Mouse (Mus musculus): ENCODE data around the gene Cideb.

Gene Cideb

DNA sequence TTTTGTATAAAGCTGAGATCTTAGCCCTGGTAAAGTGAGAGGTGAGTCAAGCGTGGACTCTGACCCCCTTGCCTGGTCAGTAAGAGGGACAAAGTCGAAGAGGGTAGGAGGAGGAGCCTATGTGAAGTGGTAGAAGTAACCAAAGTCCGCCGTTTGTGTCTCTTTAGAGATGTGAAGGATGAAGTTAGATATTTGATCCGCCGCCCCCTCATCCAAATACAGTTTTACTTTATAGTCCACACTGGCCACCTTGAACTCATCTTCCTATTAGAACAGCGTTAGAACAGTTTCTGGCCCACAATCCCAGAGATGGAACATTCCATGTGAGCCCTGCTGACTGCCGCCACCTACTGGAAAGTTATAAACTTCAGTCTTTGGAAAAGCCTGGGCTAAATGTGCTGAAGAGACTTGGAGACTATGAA lies at the start of gene Cideb:
TSS of gene Cideb (minus strand) at position 96 of the 422 bp plus-strand sequence.
- DNase-seq (ENCODE audit: low spot score) = no peak

GRCm38 (mm10) chr14:55795380-55796163 lies 37.3 kb upstream of the Cideb start:
- no peak for DNase-seq (ENCODE audit: low spot score)

DNA sequence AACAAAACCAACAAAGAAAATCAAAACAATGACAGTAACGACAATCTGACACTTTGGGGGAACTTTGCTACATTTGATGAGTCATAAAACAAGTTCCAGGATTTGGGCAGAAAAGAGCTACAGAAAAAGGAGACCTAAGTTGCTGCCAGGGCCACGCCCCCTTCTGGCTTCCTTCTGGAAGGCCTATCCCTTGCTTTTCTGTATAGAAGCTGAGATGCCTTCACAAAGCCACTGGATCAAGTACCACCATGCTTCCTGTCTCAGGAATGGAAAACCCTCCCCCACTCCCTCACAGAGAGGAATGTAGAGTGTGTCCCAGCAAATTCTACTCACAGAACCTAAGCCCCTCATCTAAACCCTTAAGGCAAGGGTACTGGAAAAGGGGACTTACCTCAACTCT lies 35.7 kb upstream of the Cideb start:
- no peak for DNase-seq (ENCODE audit: low spot score)

- no peak for DNase-seq (ENCODE audit: low spot score)
These were observed 35.2 kb upstream of the Cideb start for GRCm38 (mm10) chr14:55793461-55793860.

DNA sequence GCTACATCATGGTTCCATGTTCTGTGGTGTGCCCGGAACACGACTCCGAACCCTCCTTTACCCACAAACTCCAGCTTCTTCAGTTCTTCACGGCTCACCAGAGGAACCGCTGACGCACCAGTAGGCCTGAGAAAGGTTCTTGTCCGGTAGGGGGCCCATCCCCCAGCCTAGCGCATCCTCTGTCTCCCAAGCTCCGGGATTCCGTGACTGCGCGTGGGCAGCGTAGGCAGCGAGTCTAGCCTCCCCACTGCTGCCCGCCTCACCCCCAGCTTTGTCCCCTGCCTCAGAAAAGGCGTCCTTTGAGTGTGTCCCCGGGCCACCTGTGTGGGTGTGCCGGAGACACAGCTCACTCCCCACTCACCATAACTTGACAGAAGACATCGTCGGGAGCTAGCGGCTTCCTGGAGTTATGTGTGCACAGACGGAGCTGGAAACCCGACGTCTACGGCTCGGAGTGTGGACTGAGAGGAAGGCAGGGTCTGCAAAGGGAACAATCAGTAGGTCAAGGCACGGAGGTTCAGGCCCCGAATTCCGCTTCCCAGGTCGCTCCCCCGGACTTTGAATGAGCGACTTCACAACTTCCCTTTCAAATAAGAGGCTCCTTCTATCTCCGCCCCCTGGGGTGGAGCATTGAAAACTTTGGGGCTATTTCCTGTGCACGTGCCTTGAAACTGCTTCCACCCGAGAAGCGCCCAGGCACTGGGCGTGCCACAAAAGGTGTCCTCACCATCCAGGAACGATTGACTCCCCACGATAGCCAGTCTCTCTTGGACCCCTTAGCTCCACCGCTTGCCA lies 30.2 kb upstream of the Cideb start, which contains the start of gene Ripk3:
TSS of gene Ripk3 (minus strand) at position 610 of the 795 bp plus-strand sequence.
- DNase-seq (ENCODE audit: low spot score) = no peak

DNA sequence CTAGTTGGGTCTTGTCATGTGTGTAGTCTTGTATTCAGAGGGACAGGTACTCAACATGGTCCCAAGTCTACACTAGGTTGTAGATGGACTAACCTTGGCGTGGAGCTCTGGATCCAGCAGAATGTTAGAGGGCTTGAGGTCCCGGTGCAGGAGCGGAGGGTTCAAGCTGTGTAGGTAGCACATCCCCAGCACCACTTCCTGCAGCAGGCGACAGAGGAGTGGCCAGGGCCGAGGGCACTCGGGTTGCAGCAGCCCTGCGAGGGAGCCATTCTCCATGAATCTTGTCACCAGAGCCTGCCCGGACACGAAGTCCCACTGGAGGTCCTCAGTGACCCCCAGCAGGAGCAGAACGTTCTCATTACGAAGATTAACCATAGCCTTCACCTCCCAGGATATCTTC lies 29.5 kb upstream of the Cideb start:
- DNase-seq (ENCODE audit: low spot score) = no peak

GRCm38 (mm10) chr14:55785195-55785594 lies 26.9 kb upstream of the Cideb start:
- no peak for DNase-seq (ENCODE audit: low spot score)

DNA sequence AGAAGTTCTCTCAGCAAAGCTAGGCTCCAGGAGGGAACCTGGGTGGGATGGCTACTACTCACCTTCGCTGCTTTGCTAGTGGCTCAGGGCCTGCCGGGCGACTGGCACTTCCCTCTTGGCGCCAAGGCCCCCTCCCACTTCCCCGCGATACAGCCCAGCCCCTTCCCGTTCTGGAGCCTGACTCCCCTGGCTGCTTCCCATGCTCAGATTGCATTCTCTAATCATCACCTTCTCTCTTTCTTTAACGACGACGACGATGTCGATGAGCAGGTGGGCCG lies 25.6 kb upstream of the Cideb start, which contains the start of gene Adcy4:
TSS of gene Adcy4 (minus strand) at position 138 of the 278 bp plus-strand sequence.
- DNase-seq (ENCODE audit: low spot score) = no peak

DNA sequence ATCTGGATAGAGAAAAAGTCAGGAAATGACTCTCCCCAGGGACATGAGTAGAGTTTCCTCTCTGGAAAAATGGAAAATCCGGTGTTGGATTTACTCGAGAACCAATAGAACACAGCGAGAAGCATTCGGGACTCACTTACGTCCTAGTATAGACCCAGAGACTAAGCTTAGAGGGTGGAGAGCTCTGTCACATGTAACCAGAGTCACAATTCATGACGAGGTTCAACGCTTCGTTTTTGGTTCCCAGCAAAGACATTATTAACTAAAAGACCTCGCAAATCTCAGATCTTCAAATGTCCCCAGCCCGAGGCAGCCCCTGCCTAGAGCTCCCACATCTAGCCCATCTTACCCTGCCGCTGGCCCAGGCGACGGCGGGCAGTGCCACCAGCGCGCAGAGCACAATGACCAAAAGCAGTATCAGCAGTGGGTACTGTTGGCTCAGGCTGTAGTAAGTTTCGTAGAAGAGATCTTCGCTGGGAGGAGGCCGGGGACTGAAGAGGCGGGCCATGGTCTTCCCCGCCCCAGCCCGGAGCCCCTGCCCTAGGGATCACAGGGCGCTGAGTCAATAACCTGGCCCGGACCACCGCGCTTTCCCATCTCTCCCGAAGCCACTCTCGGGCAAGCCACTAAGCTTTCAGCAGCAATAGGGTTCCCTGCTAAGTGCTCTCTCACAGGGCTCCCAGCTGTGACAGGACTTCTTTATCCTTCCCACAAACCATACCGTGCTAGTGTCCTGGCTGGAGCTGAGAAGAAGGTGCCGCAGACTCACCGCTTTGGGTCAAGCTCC lies 25.1 kb upstream of the Cideb start:
- peak; percentile 2 for DNase-seq (ENCODE audit: low spot score)

GRCm38 (mm10) chr14:55782361-55782960 lies 24.2 kb upstream of the Cideb start:
- DNase-seq (ENCODE audit: low spot score) = no peak

GRCm38 (mm10) chr14:55781310-55781709 lies 23.1 kb upstream of the Cideb start:
- DNase-seq (ENCODE audit: low spot score) = peak; percentile 63

DNA sequence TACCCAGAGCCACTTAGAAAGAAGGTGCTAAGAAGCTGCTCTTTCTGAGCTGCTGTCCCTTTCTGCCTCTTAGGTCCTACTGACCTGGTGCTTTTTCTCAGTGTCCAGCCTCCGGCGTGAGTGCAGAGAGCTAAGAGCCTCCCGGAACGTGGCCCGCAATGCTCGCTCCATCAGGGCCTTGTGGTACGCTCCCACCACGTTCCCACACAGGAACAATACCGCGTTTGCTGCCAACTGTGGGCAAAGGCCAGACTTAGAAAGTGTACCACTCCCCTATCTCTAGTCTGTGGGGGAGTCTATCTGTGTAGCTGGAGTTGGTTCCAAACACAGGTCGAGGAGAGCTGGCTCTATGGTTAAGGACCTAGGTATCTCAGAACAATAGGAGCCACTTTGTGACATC lies 22.5 kb upstream of the Cideb start:
- no peak for DNase-seq (ENCODE audit: low spot score)

GRCm38 (mm10) chr14:55779656-55780055 lies 21.4 kb upstream of the Cideb start:
- no peak for DNase-seq (ENCODE audit: low spot score)

- DNase-seq (ENCODE audit: low spot score) = no peak
These were observed 20.4 kb upstream of the Cideb start for GRCm38 (mm10) chr14:55778686-55779085.

DNA sequence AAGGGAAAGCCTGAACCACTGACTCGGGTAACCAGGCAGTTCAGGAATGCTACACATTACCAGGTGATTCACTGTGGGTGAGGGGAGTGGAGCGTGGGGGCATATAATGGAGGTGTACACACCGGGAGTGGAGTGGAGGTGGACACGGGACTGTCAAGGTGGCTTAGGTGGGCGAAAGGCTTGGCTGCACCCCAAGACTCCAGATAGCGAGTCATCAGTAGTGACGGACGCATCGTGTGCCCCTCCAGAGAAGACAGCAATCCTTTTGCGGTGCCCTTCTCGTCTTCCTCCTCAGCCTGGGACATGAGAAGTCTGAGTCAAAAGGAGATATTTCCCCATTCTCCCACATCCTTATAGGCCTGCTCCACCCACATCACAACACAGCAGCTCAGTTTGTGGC lies 19.5 kb upstream of the Cideb start:
- no peak for DNase-seq (ENCODE audit: low spot score)

GRCm38 (mm10) chr14:55777176-55777575 lies 18.9 kb upstream of the Cideb start:
- DNase-seq (ENCODE audit: low spot score) = no peak

DNA sequence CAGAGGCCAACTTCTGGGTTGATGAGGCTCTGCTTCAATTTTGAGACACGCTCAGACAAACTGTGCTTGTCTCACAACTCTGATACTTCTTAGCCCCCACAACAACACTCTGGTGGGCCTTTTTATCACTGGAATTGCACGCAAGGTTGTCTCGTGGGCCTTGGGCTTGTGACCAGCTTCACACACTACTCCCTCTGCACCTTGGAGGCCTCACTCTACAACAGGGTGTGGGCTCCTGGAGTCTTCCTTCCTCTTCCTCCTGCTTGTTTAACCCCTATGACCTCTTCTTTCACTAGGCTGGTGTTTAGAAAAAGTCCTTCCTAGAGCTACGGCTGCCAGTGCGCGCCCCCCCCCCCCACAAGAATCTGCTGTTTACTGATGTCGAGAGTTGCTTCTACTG lies 18.5 kb upstream of the Cideb start:
- DNase-seq (ENCODE audit: low spot score) = no peak

GRCm38 (mm10) chr14:55769087-55769703 lies 10.9 kb upstream of the Cideb start:
- no peak for DNase-seq (ENCODE audit: low spot score)

GRCm38 (mm10) chr14:55768555-55768954 lies 10.3 kb upstream of the Cideb start:
- no peak for DNase-seq (ENCODE audit: low spot score)

DNA sequence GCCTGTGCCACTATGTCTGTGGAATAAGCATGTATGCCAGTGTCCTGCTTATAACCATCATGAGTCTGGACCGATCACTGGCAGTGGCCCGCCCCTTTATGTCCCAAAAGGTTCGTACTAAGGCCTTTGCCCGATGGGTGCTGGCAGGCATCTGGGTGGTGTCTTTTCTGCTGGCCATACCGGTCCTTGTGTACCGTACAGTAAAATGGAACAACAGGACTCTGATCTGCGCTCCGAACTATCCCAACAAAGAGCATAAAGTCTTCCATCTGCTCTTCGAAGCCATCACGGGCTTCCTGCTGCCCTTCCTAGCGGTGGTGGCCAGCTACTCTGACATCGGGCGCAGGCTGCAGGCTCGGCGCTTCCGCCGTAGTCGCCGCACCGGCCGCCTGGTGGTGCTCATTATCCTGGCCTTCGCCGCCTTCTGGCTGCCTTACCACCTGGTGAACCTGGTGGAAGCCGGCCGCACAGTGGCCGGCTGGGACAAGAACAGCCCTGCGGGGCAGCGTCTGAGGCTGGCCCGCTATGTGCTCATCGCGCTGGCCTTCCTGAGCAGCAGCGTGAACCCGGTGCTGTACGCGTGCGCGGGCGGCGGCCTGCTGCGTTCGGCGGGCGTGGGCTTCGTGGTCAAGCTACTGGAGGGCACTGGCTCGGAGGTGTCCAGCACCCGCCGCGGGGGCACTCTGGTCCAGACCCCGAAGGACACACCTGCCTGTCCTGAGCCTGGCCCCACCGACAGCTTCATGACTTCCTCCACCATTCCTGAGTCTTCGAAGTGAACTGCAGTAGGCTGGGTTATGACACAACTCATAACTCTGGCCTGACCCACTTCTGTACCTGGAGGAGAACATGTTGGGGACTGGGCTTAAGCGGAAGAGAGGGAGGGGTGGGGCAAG lies 9.5 kb upstream of the Cideb start:
- DNase-seq (ENCODE audit: low spot score) = peak; percentile 44

DNA sequence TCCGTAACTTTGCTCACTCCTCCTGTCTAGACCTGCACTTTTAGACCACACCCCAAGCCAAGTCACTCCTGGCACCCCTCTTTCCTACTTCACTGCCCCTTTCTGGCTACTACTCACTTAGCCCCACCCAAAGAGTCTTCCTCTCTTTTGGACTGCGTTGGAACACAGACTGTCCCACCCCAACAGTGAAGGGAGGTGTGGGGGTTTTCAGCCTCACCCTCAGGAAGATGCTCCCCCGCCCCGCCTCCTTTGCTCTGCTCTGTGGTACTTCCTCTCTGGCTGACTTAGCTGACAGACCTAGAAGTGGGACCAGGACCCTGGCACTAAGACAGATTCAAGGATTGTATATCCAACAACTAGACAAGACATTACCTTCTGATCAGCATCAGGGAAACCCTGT lies 7.4 kb upstream of the Cideb start, which contains the start of gene Ltb4r1:
TSS of gene Ltb4r1 (plus strand) at position 267 of the 400 bp plus-strand sequence.
- DNase-seq (ENCODE audit: low spot score) = no peak
